In genomic region chr12:113075063-113075454, GRCm38 (mm10) we compare ENCODE assay signal across 8 mouse cellular contexts. TPM values are rescaled to one million over a fixed set of nuclear protein-coding genes. Genes with fewer than 3 reads are reported as not detected.
DNase-seq lines count a peak whose midpoint lies in the region; ATAC-seq lines count a peak whose summit lies in the region.

No protein-coding gene starts in this region.

- peaks cover 26% of the 10 kb centered on the region for H3K4me1 ChIP-seq in hindbrain, embryonic 13.5 days (replicated peaks)

- peak overlapping the region; percentile 88 for H3K4me2 ChIP-seq in hindbrain, embryonic 13.5 days

- peak; percentile 75 for ATAC-seq in hindbrain, embryonic 13.5 days (ENCODE audit: low FRiP score)

- peak overlapping the region; percentile 47 for H3K4me3 ChIP-seq in hindbrain, embryonic 13.5 days

- DNase-seq in NIH3T3 (ENCODE audit: low read depth): peak; percentile 86
- peak; percentile 96 to 98 for DNase-seq in cerebellum, postnatal 10 days
- DNase-seq in frontal cortex, postnatal 14 days (ENCODE audit: low spot score in 2 of 2): peak; percentile 79 to 85
- DNase-seq in layer of hippocampus, postnatal 25 days (ENCODE audit: extremely low spot score in 1 of 2, low spot score in 1 of 2): peak; percentile 66 to 88
- peak; percentile 90 for DNase-seq in lung, postnatal 25 days (ENCODE audit: low spot score)
- peak; percentile 94 for DNase-seq in retina, embryonic 14.5 days (ENCODE audit: low spot score)
- peak; percentile 95 for DNase-seq in thymus, postnatal 4 days

- H3K9me3 ChIP-seq in hindbrain, embryonic 13.5 days: no peaks in the 10 kb centered on the region

- peak overlapping the region; percentile 76 for H3K9ac ChIP-seq in hindbrain, embryonic 13.5 days

- H3K27me3 ChIP-seq in hindbrain, embryonic 13.5 days: no peaks in the 10 kb centered on the region

- peaks cover 24% of the 10 kb centered on the region for H3K36me3 ChIP-seq in hindbrain, embryonic 13.5 days

- 2% methylated on average over 10 of the region's 10 CpGs for WGBS in hindbrain, embryonic 13.5 days

- peak overlapping the region; percentile 96 for H3K27ac ChIP-seq in hindbrain, embryonic 13.5 days

RNA-seq across cellular contexts. Expression of gene Tex22, which starts 0.8 kb away (rescaled TPM):
- polyA plus RNA-seq in hindbrain, embryonic 13.5 days (2015; fragmentation: Nextera tagmentation; extraction: Ambion mirVana): 0.40 TPM in 1 of 2 replicates, not detected in the other
- 1 to 10 TPM in 1 of 2 experiments, under 1 TPM in 1; 0.64 to 1.2 TPM for total RNA-seq in layer of hippocampus, postnatal 25 days (2021)

RNA-seq across cellular contexts. Expression of gene Mta1, which starts 23.0 kb away (rescaled TPM):
- polyA plus RNA-seq in hindbrain, embryonic 13.5 days (2015; fragmentation: Nextera tagmentation; extraction: Ambion mirVana): 13.7 and 16.6 TPM in 2 replicates
- 10 to 100 TPM; 73.9 to 84.4 TPM for total RNA-seq in layer of hippocampus, postnatal 25 days (2021)

Comparison
In these comparisons a context has a peak if more than half of its experiments do, and no peak if none do; other contexts are left out.
1. Peak in every context shown above with its lines: DNase-seq, ATAC-seq, H3K4me3 ChIP-seq and H3K27ac ChIP-seq.